Mouse (Mus musculus): ENCODE measurements around the gene Chrm3. TPM values are rescaled to one million over a fixed set of nuclear protein-coding genes. Genes with fewer than 3 reads are reported as not detected.
"Not testable (repeated sequence)": the region's sequence is repeated elsewhere in the genome, so short reads cannot be mapped to it uniquely, and the experiment has no call there.

The Chrm3 gene
- 2.7 and 3.2 TPM in 2 replicates for polyA plus RNA-seq (2015; fragmentation: Nextera tagmentation; extraction: Ambion mirVana)

DNA sequence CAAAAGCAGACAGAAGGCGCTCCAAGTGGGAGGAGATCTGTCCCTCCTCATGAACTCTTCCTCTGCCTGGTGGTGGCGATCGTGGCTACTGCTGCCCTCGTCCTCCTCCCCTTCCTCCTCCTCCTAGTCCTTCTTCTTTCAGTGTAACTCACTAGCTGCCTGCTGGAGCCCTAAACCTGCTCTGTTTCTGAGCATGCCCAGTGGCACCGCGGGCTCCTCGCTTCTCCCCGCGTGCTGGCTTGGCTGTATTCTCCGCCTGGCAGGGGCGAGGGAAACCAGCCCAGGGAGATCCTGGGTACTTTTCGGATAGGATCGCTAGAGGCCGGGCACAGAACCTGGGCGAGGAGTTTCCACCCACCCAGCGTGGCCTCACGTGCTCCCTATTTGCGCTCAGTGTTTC is at the start of gene Chrm3:
TSS of gene Chrm3 (minus strand) at position 71 of the 400 bp plus-strand sequence.
- Histone ChIP-seq H3K36me3 (ENCODE audit: control insufficient read depth, insufficient read depth, low read length) (no peaks in the 10 kb centered on the region), H3K4me2 (ENCODE audit: low read depth, low read length) (peak within 1 kb of the TSS; percentile 91), H3K27ac (ENCODE audit: low read length) (peak within 1 kb of the TSS; percentile 73), H3K9ac (ENCODE audit: low read length) (peak within 1 kb of the TSS; percentile 78), H3K9me3 (replicated peaks; ENCODE audit: control insufficient read depth, low read length) (no peaks in the 10 kb centered on the region), H3K27me3 (ENCODE audit: control insufficient read depth, insufficient read depth, low read length) (no peaks in the 10 kb centered on the region), H3K4me1 (ENCODE audit: control insufficient read depth, insufficient read depth, low read length) (peaks cover 5% of the 10 kb centered on the region; the same call in 1 of the 2 replicates), H3K4me3 (replicated peaks; ENCODE audit: low read length) (peak within 1 kb of the TSS; percentile 64)
- peak; percentile 84; the same call in 1 of the 2 replicates for ATAC-seq (ENCODE audit: insufficient read depth, low FRiP score)
- under 1% methylated on average over 18 of the region's 18 CpGs for WGBS

DNA sequence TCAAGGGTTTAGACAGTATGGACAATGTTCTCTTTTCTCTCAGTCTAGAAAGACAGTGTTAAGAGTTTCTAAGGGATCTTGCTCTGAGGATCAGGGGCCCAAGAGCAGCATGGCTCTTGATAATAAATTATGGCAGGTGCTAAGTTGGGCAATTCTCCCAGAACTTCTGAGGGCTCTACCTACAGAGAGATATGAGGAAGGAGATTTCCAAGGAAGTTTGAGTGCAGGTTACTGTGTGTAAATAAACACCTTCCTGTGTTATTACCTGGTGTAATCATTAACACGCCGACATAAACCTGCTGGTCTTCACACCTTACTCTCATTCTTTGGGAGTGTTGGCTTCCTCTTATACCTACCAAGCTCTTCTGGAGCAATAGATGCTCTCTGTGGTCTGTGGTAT is 33.7 kb upstream of the Chrm3 start:
- Histone ChIP-seq H3K27me3 (ENCODE audit: control insufficient read depth, insufficient read depth, low read length) (no peaks in the 10 kb centered on the region), H3K27ac (ENCODE audit: low read length) (no peak overlapping the region), H3K36me3 (ENCODE audit: control insufficient read depth, insufficient read depth, low read length) (no peaks in the 10 kb centered on the region), H3K9me3 (replicated peaks; ENCODE audit: control insufficient read depth, low read length) (no peaks in the 10 kb centered on the region), H3K4me3 (replicated peaks; ENCODE audit: low read length) (no peak overlapping the region), H3K4me1 (ENCODE audit: control insufficient read depth, insufficient read depth, low read length) (no peaks in the 10 kb centered on the region), H3K9ac (ENCODE audit: low read length) (no peak overlapping the region), H3K4me2 (ENCODE audit: low read depth, low read length) (no peak overlapping the region)
- WGBS, result 66% methylated on average over 2 of the region's 2 CpGs
- peak; percentile 58; the same call in 1 of the 2 replicates for ATAC-seq (ENCODE audit: insufficient read depth, low FRiP score)

DNA sequence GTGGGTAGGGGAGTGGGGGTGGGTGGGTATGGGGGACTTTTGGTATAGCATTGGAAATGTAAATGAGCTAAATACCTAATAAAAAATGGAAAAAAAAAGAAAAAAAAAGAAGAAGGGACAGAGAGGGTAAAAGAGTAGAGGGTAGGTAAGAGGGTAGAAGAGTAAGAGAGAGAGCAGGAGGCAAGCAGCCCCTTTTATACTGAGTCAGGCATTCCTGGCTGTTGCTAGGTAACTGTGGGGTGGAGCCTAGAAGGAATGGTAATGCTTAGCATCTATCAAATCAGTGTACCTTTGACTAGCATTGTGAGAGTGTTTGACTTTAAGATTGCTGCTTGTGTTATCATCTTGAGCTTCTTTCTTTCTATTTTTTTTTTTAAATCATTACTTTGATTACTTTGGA is 14.8 kb upstream of the Chrm3 start:
- not testable (repeated sequence) for H3K4me2 ChIP-seq (ENCODE audit: low read depth, low read length); H3K4me1 ChIP-seq (ENCODE audit: control insufficient read depth, insufficient read depth, low read length); H3K27me3 ChIP-seq (ENCODE audit: control insufficient read depth, insufficient read depth, low read length); H3K36me3 ChIP-seq (ENCODE audit: control insufficient read depth, insufficient read depth, low read length); H3K9ac ChIP-seq (ENCODE audit: low read length); H3K9me3 ChIP-seq (replicated peaks; ENCODE audit: control insufficient read depth, low read length); H3K27ac ChIP-seq (ENCODE audit: low read length); ATAC-seq (ENCODE audit: insufficient read depth, low FRiP score); H3K4me3 ChIP-seq (replicated peaks; ENCODE audit: low read length)

DNA sequence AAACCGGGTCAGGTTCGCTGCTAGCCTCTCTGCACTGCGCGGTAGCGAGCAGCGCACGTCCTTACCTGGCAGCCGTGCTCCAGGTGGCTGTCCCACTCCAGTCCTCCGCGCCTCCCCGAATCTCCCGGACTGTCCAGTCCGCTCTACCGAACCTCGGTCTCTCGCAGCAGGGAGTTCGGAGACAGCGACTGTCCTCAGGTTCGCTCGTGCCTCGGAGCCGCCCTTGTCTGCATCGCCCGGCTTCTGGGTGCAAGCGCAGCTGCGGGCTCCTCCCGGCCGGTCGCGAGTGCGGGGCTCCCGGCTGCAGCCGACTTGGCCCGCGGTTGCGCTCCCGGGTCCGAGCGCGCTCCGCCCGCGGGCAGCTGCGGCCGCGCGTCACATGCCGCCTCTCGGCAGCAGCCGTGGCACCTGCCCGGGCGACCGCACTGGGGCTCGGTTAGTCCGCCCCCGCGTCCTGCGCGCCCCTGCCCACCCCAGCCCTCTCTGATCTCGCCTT is 400 bp downstream of the Chrm3 start:
- Histone ChIP-seq H3K9ac (ENCODE audit: low read length) (peak overlapping the region; percentile 78), H3K27ac (ENCODE audit: low read length) (peak overlapping the region; percentile 73), H3K9me3 (replicated peaks; ENCODE audit: control insufficient read depth, low read length) (no peaks in the 10 kb centered on the region), H3K36me3 (ENCODE audit: control insufficient read depth, insufficient read depth, low read length) (no peaks in the 10 kb centered on the region), H3K4me2 (ENCODE audit: low read depth, low read length) (peak overlapping the region; percentile 91), H3K4me1 (ENCODE audit: control insufficient read depth, insufficient read depth, low read length) (peaks cover 5% of the 10 kb centered on the region; the same call in 1 of the 2 replicates), H3K27me3 (ENCODE audit: control insufficient read depth, insufficient read depth, low read length) (no peaks in the 10 kb centered on the region), H3K4me3 (replicated peaks; ENCODE audit: low read length) (peak overlapping the region; percentile 64)
- ATAC-seq (ENCODE audit: insufficient read depth, low FRiP score), result peak; percentile 78
- WGBS, result under 1% methylated on average over 60 of the region's 60 CpGs

DNA sequence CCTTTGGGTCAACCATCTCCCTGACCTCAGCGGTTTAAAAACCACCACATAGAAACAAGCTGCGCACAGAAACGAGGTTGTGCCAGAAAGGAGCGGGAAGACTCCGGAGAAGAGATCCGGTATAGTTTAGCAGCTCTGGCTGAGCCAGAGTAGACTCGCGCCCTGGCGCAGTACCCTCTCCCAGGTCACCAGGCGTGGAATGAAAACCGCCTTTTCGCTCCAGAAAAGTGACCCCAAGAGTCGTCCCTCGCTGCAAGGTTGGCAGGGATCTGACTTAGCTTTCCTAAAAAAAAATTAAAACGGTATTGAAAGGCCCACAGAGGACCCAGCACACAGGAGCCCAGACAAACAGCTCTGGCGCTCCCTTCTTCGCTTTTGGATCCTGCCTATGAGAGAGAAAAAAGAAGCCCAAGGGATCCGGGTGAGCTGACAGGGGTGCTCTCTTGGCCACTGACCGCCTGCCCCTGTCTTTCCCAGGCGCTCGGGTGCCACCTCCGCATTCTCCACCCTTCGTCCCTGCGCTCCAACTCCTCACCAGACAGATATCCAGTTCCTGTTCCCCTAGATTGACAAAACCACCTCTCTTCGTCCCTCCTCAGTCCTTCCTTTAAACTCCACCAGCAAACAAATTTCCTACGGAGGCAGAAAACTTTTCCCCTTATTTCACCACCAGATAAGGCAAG is 990 bp downstream of the Chrm3 start:
- no peaks in the 10 kb centered on the region for H3K9me3 ChIP-seq (replicated peaks; ENCODE audit: control insufficient read depth, low read length)
- H3K27me3 ChIP-seq (ENCODE audit: control insufficient read depth, insufficient read depth, low read length), result no peaks in the 10 kb centered on the region
- H3K4me3 ChIP-seq (replicated peaks; ENCODE audit: low read length), result peak overlapping the region; percentile 64
- H3K36me3 ChIP-seq (ENCODE audit: control insufficient read depth, insufficient read depth, low read length), result no peaks in the 10 kb centered on the region
- ATAC-seq (ENCODE audit: insufficient read depth, low FRiP score), result 0 out of 2 replicates have a peak, but pooled peaks have one; percentile 31
- H3K9ac ChIP-seq (ENCODE audit: low read length), result peak overlapping the region; percentile 78
- 2% methylated on average over 26 of the region's 26 CpGs for WGBS
- H3K4me1 ChIP-seq (ENCODE audit: control insufficient read depth, insufficient read depth, low read length), result peaks cover 5% of the 10 kb centered on the region; the same call in 1 of the 2 replicates
- H3K4me2 ChIP-seq (ENCODE audit: low read depth, low read length), result peak overlapping the region; percentile 91
- H3K27ac ChIP-seq (ENCODE audit: low read length), result peak overlapping the region; percentile 73

DNA sequence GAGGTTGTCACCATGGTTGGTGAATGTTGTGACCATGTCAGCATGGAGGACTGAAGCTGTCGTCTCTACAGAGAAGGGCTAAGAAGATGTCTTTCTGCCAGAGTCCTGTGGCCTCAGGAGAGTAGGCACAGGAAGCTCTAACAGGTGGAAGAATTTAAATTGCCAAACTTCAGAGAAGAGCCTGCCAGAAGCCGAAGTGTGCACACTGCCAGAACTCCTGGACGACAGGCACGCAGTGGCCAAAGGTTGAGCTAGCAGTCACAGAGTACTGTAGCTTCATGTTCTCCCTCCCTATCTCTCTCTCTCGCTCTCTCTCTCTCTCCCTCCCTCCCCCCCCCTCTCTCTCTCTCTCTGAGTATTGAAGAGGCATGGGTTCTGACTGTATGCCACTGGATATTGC is 4.9 kb downstream of the Chrm3 start:
- Histone ChIP-seq H3K36me3 (ENCODE audit: control insufficient read depth, insufficient read depth, low read length) (no peaks in the 10 kb centered on the region), H3K27ac (ENCODE audit: low read length) (no peak overlapping the region), H3K9me3 (replicated peaks; ENCODE audit: control insufficient read depth, low read length) (no peaks in the 10 kb centered on the region), H3K4me3 (replicated peaks; ENCODE audit: low read length) (no peak overlapping the region), H3K9ac (ENCODE audit: low read length) (no peak overlapping the region), H3K27me3 (ENCODE audit: control insufficient read depth, insufficient read depth, low read length) (no peaks in the 10 kb centered on the region), H3K4me2 (ENCODE audit: low read depth, low read length) (no peak overlapping the region), H3K4me1 (ENCODE audit: control insufficient read depth, insufficient read depth, low read length) (peaks cover under 1% of the 10 kb centered on the region; the same call in 1 of the 2 replicates)
- ATAC-seq (ENCODE audit: insufficient read depth, low FRiP score), result no peak
- 74% methylated on average over 5 of the region's 5 CpGs for WGBS

DNA sequence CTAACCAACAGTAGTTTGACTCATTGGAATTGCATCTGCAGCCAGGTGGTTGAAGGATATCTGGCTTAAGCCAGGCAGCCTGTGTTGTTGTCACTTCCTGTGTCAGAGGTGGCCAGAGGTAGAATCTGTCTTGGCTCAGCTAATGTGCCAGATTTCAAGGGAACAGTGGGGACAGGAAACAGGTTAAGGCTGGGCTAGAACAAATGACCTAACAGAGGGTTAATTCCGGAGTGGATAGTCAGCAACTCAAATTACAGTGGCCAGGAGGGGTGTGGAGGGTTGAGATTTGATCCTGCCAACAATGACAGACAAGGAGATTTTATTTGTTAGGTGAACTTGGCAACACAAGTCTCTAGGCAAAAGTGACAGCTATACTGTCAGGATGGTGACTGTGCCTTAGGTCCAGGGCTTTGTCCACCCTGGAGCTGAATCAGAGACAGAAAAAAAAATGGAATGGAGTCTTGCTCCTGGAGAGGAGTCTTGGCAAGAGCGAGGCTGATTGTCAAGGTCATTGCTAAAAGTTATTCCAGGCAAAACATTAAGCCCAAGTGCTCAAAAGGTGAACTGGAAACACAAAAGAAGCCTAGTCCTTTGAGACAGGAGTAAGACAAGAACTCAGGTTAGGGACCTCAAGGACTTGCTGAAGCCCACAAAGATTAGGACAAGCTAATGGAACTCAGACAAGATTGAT is 5.6 kb downstream of the Chrm3 start:
- Histone ChIP-seq H3K4me1 (ENCODE audit: control insufficient read depth, insufficient read depth, low read length) (no peaks in the 10 kb centered on the region), H3K27ac (ENCODE audit: low read length) (no peak overlapping the region), H3K27me3 (ENCODE audit: control insufficient read depth, insufficient read depth, low read length) (no peaks in the 10 kb centered on the region), H3K4me2 (ENCODE audit: low read depth, low read length) (no peak overlapping the region), H3K36me3 (ENCODE audit: control insufficient read depth, insufficient read depth, low read length) (no peaks in the 10 kb centered on the region), H3K4me3 (replicated peaks; ENCODE audit: low read length) (no peak overlapping the region), H3K9ac (ENCODE audit: low read length) (no peak overlapping the region), H3K9me3 (replicated peaks; ENCODE audit: control insufficient read depth, low read length) (no peaks in the 10 kb centered on the region)
- ATAC-seq (ENCODE audit: insufficient read depth, low FRiP score), result no peak
- WGBS, result 70% methylated on average over 2 of the region's 2 CpGs

DNA sequence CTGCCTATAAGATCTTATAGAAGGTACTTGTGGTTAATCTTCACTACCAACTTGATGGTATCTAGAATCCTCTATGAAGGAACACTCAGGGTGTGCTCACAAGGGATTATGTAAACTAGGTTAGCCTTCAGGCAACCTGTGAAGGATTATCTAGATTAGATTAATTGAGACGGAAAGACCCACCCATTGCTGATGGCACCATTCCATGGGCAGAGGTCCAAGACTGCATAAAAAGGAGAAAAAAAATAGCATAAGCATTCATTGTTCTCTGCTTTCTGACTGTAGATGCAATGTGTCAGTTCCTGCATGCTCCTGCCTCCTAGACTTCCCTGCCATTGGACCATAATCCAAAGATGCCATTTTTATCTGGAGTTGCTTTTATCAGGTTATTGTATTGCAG is 8.5 kb downstream of the Chrm3 start:
- ATAC-seq (ENCODE audit: insufficient read depth, low FRiP score), result no peak
- H3K4me2 ChIP-seq (ENCODE audit: low read depth, low read length), result no peak overlapping the region
- no peak overlapping the region for H3K9ac ChIP-seq (ENCODE audit: low read length)
- H3K36me3 ChIP-seq (ENCODE audit: control insufficient read depth, insufficient read depth, low read length), result no peaks in the 10 kb centered on the region
- WGBS, result 71% methylated on average over 1 of the region's 1 CpGs
- H3K4me1 ChIP-seq (ENCODE audit: control insufficient read depth, insufficient read depth, low read length), result no peaks in the 10 kb centered on the region
- no peak overlapping the region for H3K4me3 ChIP-seq (replicated peaks; ENCODE audit: low read length)
- no peak overlapping the region for H3K27ac ChIP-seq (ENCODE audit: low read length)
- no peaks in the 10 kb centered on the region for H3K9me3 ChIP-seq (replicated peaks; ENCODE audit: control insufficient read depth, low read length)
- no peaks in the 10 kb centered on the region for H3K27me3 ChIP-seq (ENCODE audit: control insufficient read depth, insufficient read depth, low read length)

DNA sequence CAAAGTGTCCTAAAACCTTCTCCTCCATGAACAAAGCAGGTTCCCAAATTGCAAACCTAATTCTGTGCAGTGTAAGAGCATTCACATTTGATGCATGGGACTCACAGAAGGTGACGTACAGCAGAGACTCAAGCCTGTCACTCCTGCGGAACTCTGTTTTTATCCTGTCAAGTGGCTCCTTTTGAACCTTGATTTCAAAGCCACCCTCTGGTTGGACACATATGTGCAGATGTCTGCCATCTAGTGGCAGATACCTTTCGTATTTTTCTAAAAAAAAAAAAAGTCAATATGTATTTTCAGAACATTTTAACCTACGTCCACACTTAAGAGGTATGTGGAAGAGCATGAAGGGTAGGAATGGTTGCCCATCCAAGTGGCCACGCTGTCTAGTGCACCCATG is 16.3 kb downstream of the Chrm3 start:
- WGBS, result 67% methylated on average over 5 of the region's 5 CpGs
- Histone ChIP-seq H3K4me2 (ENCODE audit: low read depth, low read length) (no peak overlapping the region), H3K27ac (ENCODE audit: low read length) (no peak overlapping the region), H3K9ac (ENCODE audit: low read length) (no peak overlapping the region), H3K4me1 (ENCODE audit: control insufficient read depth, insufficient read depth, low read length) (no peaks in the 10 kb centered on the region), H3K9me3 (replicated peaks; ENCODE audit: control insufficient read depth, low read length) (no peaks in the 10 kb centered on the region), H3K27me3 (ENCODE audit: control insufficient read depth, insufficient read depth, low read length) (no peaks in the 10 kb centered on the region), H3K4me3 (replicated peaks; ENCODE audit: low read length) (no peak overlapping the region), H3K36me3 (ENCODE audit: control insufficient read depth, insufficient read depth, low read length) (no peaks in the 10 kb centered on the region)
- ATAC-seq (ENCODE audit: insufficient read depth, low FRiP score), result no peak
